Mouse (Mus musculus) thymus, postnatal 36 days (tissue): ENCODE results near the gene Mybl2.
A peak's percentile ranks its signal among the peaks of the same experiment; 100 is the strongest.
"Not testable (repeated sequence)": the region's sequence is repeated elsewhere in the genome, so short reads cannot be mapped to it uniquely, and the experiment has no call there.

Experiments used
- DNase-seq, 2 experiments: peaks; one replicate each; pipeline ENCODE4 v3.0.0; 2022; ENCODE audit warnings: mixed read lengths in 2 of 2

The Mybl2 gene

GRCm38 (mm10) chr2:163054335-163054840, at the start of gene Mybl2:
TSS of gene Mybl2 (plus strand) at chr2:163054687.
- peak; percentile 94 to 96 for DNase-seq

GRCm38 (mm10) chr2:163007299-163007698, 47.2 kb upstream of the Mybl2 start:
- no peak for DNase-seq

- peak; percentile 89 to 90 for DNase-seq
These were observed 37.4 kb upstream of the Mybl2 start, which contains the start of gene Ift52 for GRCm38 (mm10) chr2:163016916-163017743. TSS of gene Ift52 (plus strand) at chr2:163017354.

- no peak for DNase-seq
These were observed 23.2 kb upstream of the Mybl2 start for GRCm38 (mm10) chr2:163031289-163031688.

- no peak for DNase-seq
These were observed 22.7 kb upstream of the Mybl2 start for GRCm38 (mm10) chr2:163031757-163032156.

- DNase-seq: no peak
These were observed 21.9 kb upstream of the Mybl2 start for GRCm38 (mm10) chr2:163032622-163033021.

GRCm38 (mm10) chr2:163039940-163040339, 14.5 kb upstream of the Mybl2 start:
- no peak for DNase-seq

GRCm38 (mm10) chr2:163048125-163048524, 6.4 kb upstream of the Mybl2 start:
- peak; percentile 64 to 65 for DNase-seq

GRCm38 (mm10) chr2:163049116-163049515, 5.4 kb upstream of the Mybl2 start:
- no peak for DNase-seq

GRCm38 (mm10) chr2:163051691-163052090, 2.8 kb upstream of the Mybl2 start:
- DNase-seq: no peak

GRCm38 (mm10) chr2:163052101-163052500, 2.4 kb upstream of the Mybl2 start:
- DNase-seq: no peak

GRCm38 (mm10) chr2:163052826-163053225, 1.7 kb upstream of the Mybl2 start:
- no peak for DNase-seq

GRCm38 (mm10) chr2:163054891-163055494, 506 bp downstream of the Mybl2 start:
- DNase-seq: peak in 1 of 2 experiments; percentile 9

GRCm38 (mm10) chr2:163055715-163056114, 1.2 kb downstream of the Mybl2 start:
- no peak for DNase-seq

- DNase-seq: no peak
These were observed 2.1 kb downstream of the Mybl2 start for GRCm38 (mm10) chr2:163056584-163056983.

GRCm38 (mm10) chr2:163058981-163059380, 4.5 kb downstream of the Mybl2 start:
- not testable (repeated sequence) for DNase-seq

- DNase-seq: no peak
These were observed 6.1 kb downstream of the Mybl2 start for GRCm38 (mm10) chr2:163060630-163061029.

- no peak for DNase-seq
These were observed 7.0 kb downstream of the Mybl2 start for GRCm38 (mm10) chr2:163061203-163062118.

- no peak for DNase-seq
These were observed 7.6 kb downstream of the Mybl2 start for GRCm38 (mm10) chr2:163062119-163062508.

GRCm38 (mm10) chr2:163066326-163066725, 11.8 kb downstream of the Mybl2 start:
- DNase-seq: no peak

- no peak for DNase-seq
These were observed 12.7 kb downstream of the Mybl2 start for GRCm38 (mm10) chr2:163067233-163067632.

- DNase-seq: no peak
These were observed 15.7 kb downstream of the Mybl2 start for GRCm38 (mm10) chr2:163070213-163070612.

GRCm38 (mm10) chr2:163071590-163071989, 17.1 kb downstream of the Mybl2 start:
- no peak for DNase-seq
